Mouse (Mus musculus) testis, adult 2 months (tissue): Measurements from ENCODE around the gene Col25a1. TPM values are rescaled to one million over a fixed set of nuclear protein-coding genes. Genes with fewer than 3 reads are reported as not detected.

ENCODE experiments used
- H3K27ac ChIP-seq: fragments of 200-500 bp; 2 replicates; pipeline ENCODE4 v1.5.1; 2012; ENCODE audit warnings: low read depth, low read length; ENCODE audit not compliant: control insufficient read depth, insufficient read depth
- H3K27me3 ChIP-seq: fragments of 200-500 bp; 2 replicates; pipeline ENCODE4 v1.6.1; 2012; ENCODE audit warnings: mild to moderate bottlenecking, low read length, moderate library complexity; ENCODE audit not compliant: control insufficient read depth, insufficient read depth
- H3K36me3 ChIP-seq: fragments of 200-500 bp; 2 replicates; pipeline ENCODE4 v1.6.1; 2012; ENCODE audit warnings: mild to moderate bottlenecking, low read length; ENCODE audit not compliant: control insufficient read depth, insufficient read depth
- H3K4me1 ChIP-seq: fragments of 200-500 bp; 2 replicates; pipeline ENCODE4 v1.6.1; 2012; ENCODE audit warnings: low read length; ENCODE audit not compliant: control insufficient read depth, insufficient read depth
- H3K4me3 ChIP-seq: fragments of 200-500 bp; 2 replicates; pipeline ENCODE4 v1.5.1; 2012; ENCODE audit warnings: low read depth, mild to moderate bottlenecking, low read length, moderate library complexity, mixed read lengths; ENCODE audit not compliant: control insufficient read depth
- CTCF ChIP-seq: fragments of 200-500 bp; IDR thresholded peaks from 2 replicates; pipeline ENCODE4 v1.5.1; 2012; ENCODE audit warnings: low read depth, mild to moderate bottlenecking, inconsistent platforms, low read length, moderate library complexity; ENCODE audit not compliant: control insufficient read depth, insufficient read depth, insufficient replicate concordance
- POLR2A ChIP-seq: fragments of 200-500 bp; IDR thresholded peaks from 2 replicates; pipeline ENCODE4 v1.6.1; 2012; ENCODE audit warnings: low read depth, mild to moderate bottlenecking, inconsistent platforms, low read length, moderate library complexity; ENCODE audit not compliant: control insufficient read depth
- polyA plus RNA-seq: library from polyadenylated mRNA; depleted of rRNA; stranded (reverse); fragments of >200 nt; gene quantifications from 2 replicates; pipeline ENCODE4 v1.2.3, GENCODE M21; 2012

Gene Col25a1
- polyA plus RNA-seq, 1 experiment: 1.9 TPM

GRCm38 (mm10) chr3:130449864-130450263 lies 318.6 kb downstream of the Col25a1 start:
- H3K4me3 ChIP-seq: no peak overlapping the region
- no peak for TF ChIP-seq POLR2A
- TF ChIP-seq CTCF: no peak
- H3K27me3 ChIP-seq: no peaks in the 10 kb centered on the region
- no peaks in the 10 kb centered on the region for H3K4me1 ChIP-seq
- H3K27ac ChIP-seq: no peak overlapping the region
- no peaks in the 10 kb centered on the region for H3K36me3 ChIP-seq

GRCm38 (mm10) chr3:130465371-130465770 lies 334.1 kb downstream of the Col25a1 start:
- Histone ChIP-seq H3K27ac (no peak overlapping the region), H3K36me3 (no peaks in the 10 kb centered on the region), H3K4me3 (no peak overlapping the region), H3K4me1 (no peaks in the 10 kb centered on the region), H3K27me3 (no peaks in the 10 kb centered on the region)
- TF ChIP-seq POLR2A (no peak), CTCF (no peak)

GRCm38 (mm10) chr3:130473211-130473768 lies 342.0 kb downstream of the Col25a1 start:
- no peaks in the 10 kb centered on the region for H3K27me3 ChIP-seq
- no peak for TF ChIP-seq POLR2A
- no peak for TF ChIP-seq CTCF
- H3K27ac ChIP-seq: no peak overlapping the region
- H3K4me3 ChIP-seq: no peak overlapping the region
- H3K4me1 ChIP-seq: no peaks in the 10 kb centered on the region; the same call in 1 of the 2 replicates
- no peaks in the 10 kb centered on the region for H3K36me3 ChIP-seq

- TF ChIP-seq POLR2A (no peak), CTCF (no peak)
- no peaks in the 10 kb centered on the region for H3K27me3 ChIP-seq
- H3K27ac ChIP-seq: no peak overlapping the region
- H3K36me3 ChIP-seq: no peaks in the 10 kb centered on the region
- no peak overlapping the region for H3K4me3 ChIP-seq
- no peaks in the 10 kb centered on the region; the same call in 1 of the 2 replicates for H3K4me1 ChIP-seq
These were observed 342.7 kb downstream of the Col25a1 start for GRCm38 (mm10) chr3:130473970-130474369.

GRCm38 (mm10) chr3:130482513-130482912 lies 351.2 kb downstream of the Col25a1 start:
- Histone ChIP-seq H3K4me3 (no peak overlapping the region), H3K27me3 (no peaks in the 10 kb centered on the region), H3K36me3 (no peaks in the 10 kb centered on the region), H3K27ac (no peak overlapping the region), H3K4me1 (no peaks in the 10 kb centered on the region)
- TF ChIP-seq CTCF: no peak
- TF ChIP-seq POLR2A: no peak

GRCm38 (mm10) chr3:130488839-130489238 lies 357.5 kb downstream of the Col25a1 start:
- no peak for TF ChIP-seq CTCF
- no peak for TF ChIP-seq POLR2A
- H3K4me1 ChIP-seq: no peaks in the 10 kb centered on the region

GRCm38 (mm10) chr3:130494192-130494591 lies 362.9 kb downstream of the Col25a1 start:
- Histone ChIP-seq H3K4me3 (no peak overlapping the region), H3K27me3 (no peaks in the 10 kb centered on the region), H3K27ac (no peak overlapping the region), H3K36me3 (no peaks in the 10 kb centered on the region), H3K4me1 (no peaks in the 10 kb centered on the region; the same call in 1 of the 2 replicates)
- TF ChIP-seq POLR2A (no peak), CTCF (no peak)

More at GRCm38 (mm10) chr3:130488839-130489238, 357.5 kb downstream of the Col25a1 start:
- no peaks in the 10 kb centered on the region for H3K36me3 ChIP-seq
- H3K27ac ChIP-seq: no peak overlapping the region
- H3K27me3 ChIP-seq: no peaks in the 10 kb centered on the region
- H3K4me3 ChIP-seq: no peak overlapping the region
